Mouse (Mus musculus) CH12.LX (cell line): Measurements from ENCODE around the gene Jagn1.
A peak's percentile ranks its signal among the peaks of the same experiment; 100 is the strongest.

Experiments used
- CTCF ChIP-seq, 2 experiments: IDR thresholded peaks in 1 of 2; conservative IDR thresholded peaks in 1 of 2; 2 replicates each; pipeline ENCODE4 v1.5.1; 2011 to 2012; ENCODE audit warnings: low read depth in 2 of 2, low read length in 2 of 2, improper control_type of control experiment in 1 of 2, inconsistent platforms in 1 of 2, mild to moderate bottlenecking in 1 of 2, moderate library complexity in 1 of 2
- EP300 ChIP-seq: IDR thresholded peaks from 2 replicates; pipeline ENCODE4 v1.6.1; 2011; ENCODE audit warnings: low read length, improper control_type of control experiment
- POLR2A ChIP-seq: IDR thresholded peaks from 2 replicates; pipeline ENCODE4 v1.6.1; 2011; ENCODE audit warnings: low read depth, mild to moderate bottlenecking, improper control_type of control experiment, low read length
- RAD21 ChIP-seq: IDR thresholded peaks from 2 replicates; pipeline ENCODE4 v1.6.1; 2011; ENCODE audit warnings: low read depth, mild to moderate bottlenecking, low read length, improper control_type of control experiment, moderate library complexity
- RCOR1 ChIP-seq: conservative IDR thresholded peaks from 2 replicates; pipeline ENCODE4 v1.6.1; 2012; ENCODE audit warnings: low read depth, mild to moderate bottlenecking, inconsistent platforms, low read length, improper control_type of control experiment

GRCm38 (mm10) chr6:113419199-113419587, 23.2 kb upstream of the Jagn1 start, which contains the start of gene Rpusd3:
- no peak for TF ChIP-seq CTCF (conservative IDR thresholded peaks at IDR 0.05 in 1 of 2, IDR thresholded peaks at IDR 0.05 in 1 of 2; ENCODE audit: low read depth in 2 of 2, low read length in 2 of 2)
- TF ChIP-seq RAD21, result no peak
- TF ChIP-seq EP300, result no peak
- peak; percentile 77 for TF ChIP-seq POLR2A
- TF ChIP-seq RCOR1, result no peak
